10 mouse cellular contexts compared by ENCODE assay signal in genomic region chr17:57219884-57220207, GRCm38 (mm10). TPM values are rescaled to one million over a fixed set of nuclear protein-coding genes. Genes with fewer than 3 reads are reported as not detected.
DNase-seq lines count a peak whose midpoint lies in the region; ATAC-seq and TF ChIP-seq lines count a peak whose summit lies in the region.
"Had no signal": no experiment of that assay in that cellular context is flagged by ENCODE, and none has a peak within 500 bp of the region (broad histone marks: within the 10 kb centered on the region; RNA-seq: fewer than 3 reads in every experiment).

No protein-coding gene starts in this region.

- no peak overlapping the region for H3K4me2 ChIP-seq in hindbrain, embryonic 11.5 days (replicated peaks; ENCODE audit: low read depth, low read length)
- H3K4me2 ChIP-seq in hindbrain, embryonic 14.5 days (replicated peaks): no peak overlapping the region
- 0 out of 2 replicates have a peak overlapping the region, but pooled peaks have one; percentile 5 for H3K4me2 ChIP-seq in liver, embryonic 11.5 days
- no peak overlapping the region for H3K4me2 ChIP-seq in stomach, postnatal 0 days (replicated peaks; ENCODE audit: low read depth)
- H3K4me2 ChIP-seq: liver, embryonic 13.5 days; stomach, embryonic 15.5 days had no signal

- no peak for TF ChIP-seq POLR2A in ES-Bruce4 (IDR thresholded peaks at IDR 0.05; ENCODE audit: insufficient read depth, low read length)

- no peaks in the 10 kb centered on the region for H3K27me3 ChIP-seq in hindbrain, embryonic 11.5 days (ENCODE audit: control insufficient read depth, insufficient read depth, low read length)
- no peaks in the 10 kb centered on the region for H3K27me3 ChIP-seq in hindbrain, embryonic 14.5 days (ENCODE audit: control insufficient read depth, insufficient read depth, low read length)
- H3K27me3 ChIP-seq in ES-Bruce4 (ENCODE audit: control insufficient read depth, insufficient read depth, low read length, poor library complexity, severe bottlenecking): no peaks in the 10 kb centered on the region
- 0 out of 2 replicates have a peak, but pooled peaks cover 3% of the 10 kb centered on the region for H3K27me3 ChIP-seq in liver, embryonic 11.5 days (replicated peaks; ENCODE audit: control insufficient read depth, insufficient read depth, low read length)
- H3K27me3 ChIP-seq in stomach, postnatal 0 days (ENCODE audit: control insufficient read depth, insufficient read depth, low read length): no peaks in the 10 kb centered on the region
- H3K27me3 ChIP-seq: stomach, embryonic 15.5 days had no signal

- no peak overlapping the region for H3K4me3 ChIP-seq in hindbrain, embryonic 11.5 days (ENCODE audit: low read depth, low read length)
- H3K4me3 ChIP-seq in hindbrain, embryonic 14.5 days (replicated peaks; ENCODE audit: low read length): no peak overlapping the region
- no peak overlapping the region for H3K4me3 ChIP-seq in ES-Bruce4 (ENCODE audit: low read depth, low read length)
- H3K4me3 ChIP-seq in liver, embryonic 11.5 days (ENCODE audit: low read depth, low read length): no peak overlapping the region
- H3K4me3 ChIP-seq in stomach, postnatal 0 days (ENCODE audit: low read depth, low read length): no peak overlapping the region
- H3K4me3 ChIP-seq: liver, embryonic 13.5 days; stomach, embryonic 15.5 days had no signal

- H3K4me1 ChIP-seq in hindbrain, embryonic 11.5 days (replicated peaks; ENCODE audit: control insufficient read depth, insufficient read depth, low read length): no peaks in the 10 kb centered on the region
- no peaks in the 10 kb centered on the region for H3K4me1 ChIP-seq in hindbrain, embryonic 14.5 days (replicated peaks; ENCODE audit: control insufficient read depth, insufficient read depth, low read length)
- H3K4me1 ChIP-seq in ES-Bruce4 (ENCODE audit: control insufficient read depth, insufficient read depth, low read length): no peaks in the 10 kb centered on the region
- H3K4me1 ChIP-seq in liver, embryonic 11.5 days (replicated peaks; ENCODE audit: control insufficient read depth, insufficient read depth, low read length): no peaks in the 10 kb centered on the region
- H3K4me1 ChIP-seq in stomach, postnatal 0 days (replicated peaks; ENCODE audit: control insufficient read depth, insufficient read depth): no peaks in the 10 kb centered on the region
- H3K4me1 ChIP-seq: stomach, embryonic 15.5 days had no signal

- peak; percentile 41 for DNase-seq in hindbrain, embryonic 11.5 days (ENCODE audit: low spot score)
- DNase-seq in hindbrain, embryonic 14.5 days (ENCODE audit: low spot score): no peak
- DNase-seq in c-Kit-positive CD71-negative TER-119-negative erythroid progenitor cells, embryonic 14.5 days (ENCODE audit: low read depth): peak; percentile 37
- no peak for DNase-seq in liver, embryonic 11.5 days (ENCODE audit: low spot score)
- DNase-seq in stomach, postnatal 0 days (ENCODE audit: low spot score): no peak
- no peak for DNase-seq in cerebellum, adult 9-10 months

- H3K36me3 ChIP-seq in hindbrain, embryonic 11.5 days (ENCODE audit: control insufficient read depth, insufficient read depth, low read length): no peaks in the 10 kb centered on the region
- H3K36me3 ChIP-seq in hindbrain, embryonic 14.5 days (replicated peaks; ENCODE audit: control insufficient read depth, insufficient read depth): no peaks in the 10 kb centered on the region
- H3K36me3 ChIP-seq in ES-Bruce4 (ENCODE audit: control insufficient read depth, insufficient read depth, low read length, poor library complexity, severe bottlenecking): no peaks in the 10 kb centered on the region
- H3K36me3 ChIP-seq in liver, embryonic 11.5 days (ENCODE audit: control insufficient read depth, insufficient read depth, low read length): no peaks in the 10 kb centered on the region
- H3K36me3 ChIP-seq in stomach, postnatal 0 days (ENCODE audit: control insufficient read depth, insufficient read depth, low read length): no peaks in the 10 kb centered on the region
- H3K36me3 ChIP-seq: stomach, embryonic 15.5 days had no signal

- no peak overlapping the region for H3K9ac ChIP-seq in hindbrain, embryonic 11.5 days (ENCODE audit: low read depth, low read length)
- H3K9ac ChIP-seq in hindbrain, embryonic 14.5 days: no peak overlapping the region
- no peak overlapping the region for H3K9ac ChIP-seq in ES-Bruce4 (ENCODE audit: low read depth, poor library complexity, severe bottlenecking)
- H3K9ac ChIP-seq in liver, embryonic 11.5 days (ENCODE audit: low read depth, low read length): no peak overlapping the region
- no peak overlapping the region for H3K9ac ChIP-seq in stomach, postnatal 0 days (ENCODE audit: low read length)
- H3K9ac ChIP-seq: liver, embryonic 13.5 days; stomach, embryonic 15.5 days had no signal

- TF ChIP-seq EP300 in ES-Bruce4 (IDR thresholded peaks at IDR 0.05; ENCODE audit: insufficient read depth, low read depth, low read length): no peak
- no peak for TF ChIP-seq EP300 in stomach, postnatal 0 days (optimal IDR thresholded peaks at IDR 0.05)

- ATAC-seq in hindbrain, embryonic 11.5 days (ENCODE audit: low FRiP score): peak; percentile 3; the same call in 1 of the 2 replicates
- no peak for ATAC-seq in hindbrain, embryonic 14.5 days (ENCODE audit: low FRiP score)
- ATAC-seq in liver, embryonic 11.5 days (replicated peaks; ENCODE audit: low FRiP score): no peak
- ATAC-seq in stomach, postnatal 0 days (ENCODE audit: low FRiP score, low TSS enrichment): no peak
- no peak for ATAC-seq in monocyte, adult 5-6 weeks (replicated peaks; ENCODE audit: insufficient number of reproducible peaks, low FRiP score, low TSS enrichment, poor library complexity, severe bottlenecking)

- H3K27ac ChIP-seq in hindbrain, embryonic 11.5 days (ENCODE audit: low read depth, low read length): no peak overlapping the region
- no peak overlapping the region for H3K27ac ChIP-seq in hindbrain, embryonic 14.5 days
- H3K27ac ChIP-seq in ES-Bruce4 (ENCODE audit: insufficient read depth, low read length): no peak overlapping the region
- H3K27ac ChIP-seq in liver, embryonic 11.5 days (ENCODE audit: low read depth, low read length): no peak overlapping the region
- no peak overlapping the region for H3K27ac ChIP-seq in stomach, postnatal 0 days (replicated peaks)
- H3K27ac ChIP-seq: liver, embryonic 13.5 days; stomach, embryonic 15.5 days had no signal

- WGBS in hindbrain, embryonic 11.5 days: 25% methylated on average over 3 of the region's 3 CpGs
- 21% methylated on average over 3 of the region's 3 CpGs for WGBS in hindbrain, embryonic 14.5 days
- WGBS in liver, embryonic 11.5 days: 24% methylated on average over 3 of the region's 3 CpGs
- 15% methylated on average over 3 of the region's 3 CpGs for WGBS in stomach, postnatal 0 days

- peak; percentile 29 for TF ChIP-seq CTCF in ES-Bruce4 (IDR thresholded peaks at IDR 0.05; ENCODE audit: low read depth, low read length)
- peak; percentile 74 for TF ChIP-seq CTCF in stomach, postnatal 0 days (IDR thresholded peaks at IDR 0.05; ENCODE audit: low read depth)

- no peaks in the 10 kb centered on the region for H3K9me3 ChIP-seq in hindbrain, embryonic 11.5 days (ENCODE audit: control insufficient read depth, low read length)
- no peaks in the 10 kb centered on the region for H3K9me3 ChIP-seq in hindbrain, embryonic 14.5 days (ENCODE audit: control insufficient read depth, low read length)
- no peaks in the 10 kb centered on the region for H3K9me3 ChIP-seq in ES-Bruce4 (replicated peaks; ENCODE audit: control insufficient read depth, insufficient read depth, low read length, poor library complexity, severe bottlenecking)
- no peaks in the 10 kb centered on the region for H3K9me3 ChIP-seq in liver, embryonic 11.5 days (ENCODE audit: control insufficient read depth, low read length)
- no peaks in the 10 kb centered on the region for H3K9me3 ChIP-seq in stomach, postnatal 0 days (ENCODE audit: control insufficient read depth, low read length)
- H3K9me3 ChIP-seq: liver, embryonic 13.5 days; stomach, embryonic 15.5 days had no signal

RNA-seq across cellular contexts. Expression of gene C3, which starts 8.1 kb away (rescaled TPM):
- polyA plus RNA-seq in hindbrain, embryonic 11.5 days (2014; fragmentation: Nextera tagmentation; extraction: Ambion mirVana): 0.36 and 0.82 TPM in 2 replicates
- polyA plus RNA-seq in hindbrain, embryonic 14.5 days (2014; fragmentation: Nextera tagmentation; extraction: Ambion mirVana): 2.0 and 2.7 TPM in 2 replicates
- 0.94 TPM in 1 of 2 replicates, not detected in the other for polyA plus RNA-seq in ES-Bruce4 (2011; ENCODE audit: insufficient read depth, insufficient read length, low read depth, missing spikeins)
- polyA plus RNA-seq in liver, embryonic 11.5 days (2014; fragmentation: Nextera tagmentation; extraction: Ambion mirVana): 71.7 and 82.8 TPM in 2 replicates
- 9.3 and 9.8 TPM in 2 replicates for polyA plus RNA-seq in stomach, postnatal 0 days (2015; fragmentation: Nextera tagmentation; extraction: Ambion mirVana)
- total RNA-seq in monocyte, adult 5-6 weeks (2017): 96.6 to 152 TPM (median 129 TPM) in 3 replicates

RNA-seq across cellular contexts. Expression of gene Tnfsf14, which starts 25.9 kb away (rescaled TPM):
- 0.09 TPM in 1 of 2 replicates, not detected in the other for polyA plus RNA-seq in hindbrain, embryonic 11.5 days (2014; fragmentation: Nextera tagmentation; extraction: Ambion mirVana)
- polyA plus RNA-seq in hindbrain, embryonic 14.5 days (2014; fragmentation: Nextera tagmentation; extraction: Ambion mirVana): 0.13 TPM in 1 of 2 replicates, not detected in the other
- polyA plus RNA-seq in ES-Bruce4 (2011; ENCODE audit: insufficient read depth, insufficient read length, low read depth, missing spikeins): not detected in 2 replicates
- polyA plus RNA-seq in liver, embryonic 11.5 days (2014; fragmentation: Nextera tagmentation; extraction: Ambion mirVana): 0.73 and 1.2 TPM in 2 replicates
- 0.05 TPM in 1 of 2 replicates, not detected in the other for polyA plus RNA-seq in stomach, postnatal 0 days (2015; fragmentation: Nextera tagmentation; extraction: Ambion mirVana)
- total RNA-seq in monocyte, adult 5-6 weeks (2017): 9.5 to 16.2 TPM (median 10.5 TPM) in 3 replicates

RNA-seq across cellular contexts. Expression of gene Gpr108, which starts 28.4 kb away (rescaled TPM):
- 23.5 and 23.9 TPM in 2 replicates for polyA plus RNA-seq in hindbrain, embryonic 11.5 days (2014; fragmentation: Nextera tagmentation; extraction: Ambion mirVana)
- 22.1 and 24.3 TPM in 2 replicates for polyA plus RNA-seq in hindbrain, embryonic 14.5 days (2014; fragmentation: Nextera tagmentation; extraction: Ambion mirVana)
- polyA plus RNA-seq in ES-Bruce4 (2011; ENCODE audit: insufficient read depth, insufficient read length, low read depth, missing spikeins): 13.1 and 14.2 TPM in 2 replicates
- 26.5 and 30.7 TPM in 2 replicates for polyA plus RNA-seq in liver, embryonic 11.5 days (2014; fragmentation: Nextera tagmentation; extraction: Ambion mirVana)
- 48.0 and 52.4 TPM in 2 replicates for polyA plus RNA-seq in stomach, postnatal 0 days (2015; fragmentation: Nextera tagmentation; extraction: Ambion mirVana)
- 27.2 to 32.8 TPM (median 27.8 TPM) in 3 replicates for total RNA-seq in monocyte, adult 5-6 weeks (2017)

RNA-seq across cellular contexts. Expression of gene Trip10, which starts 29.4 kb away (rescaled TPM):
- 21.8 and 21.9 TPM in 2 replicates for polyA plus RNA-seq in hindbrain, embryonic 11.5 days (2014; fragmentation: Nextera tagmentation; extraction: Ambion mirVana)
- 9.5 and 10.1 TPM in 2 replicates for polyA plus RNA-seq in hindbrain, embryonic 14.5 days (2014; fragmentation: Nextera tagmentation; extraction: Ambion mirVana)
- 59.0 and 61.1 TPM in 2 replicates for polyA plus RNA-seq in ES-Bruce4 (2011; ENCODE audit: insufficient read depth, insufficient read length, low read depth, missing spikeins)
- 25.5 and 25.9 TPM in 2 replicates for polyA plus RNA-seq in liver, embryonic 11.5 days (2014; fragmentation: Nextera tagmentation; extraction: Ambion mirVana)
- polyA plus RNA-seq in stomach, postnatal 0 days (2015; fragmentation: Nextera tagmentation; extraction: Ambion mirVana): 27.5 and 29.9 TPM in 2 replicates
- total RNA-seq in monocyte, adult 5-6 weeks (2017): 4.5 to 10.8 TPM (median 9.2 TPM) in 3 replicates

RNA-seq across cellular contexts. Expression of gene Vav1, which starts 59.1 kb away (rescaled TPM):
- 2.5 and 2.6 TPM in 2 replicates for polyA plus RNA-seq in hindbrain, embryonic 11.5 days (2014; fragmentation: Nextera tagmentation; extraction: Ambion mirVana)
- polyA plus RNA-seq in hindbrain, embryonic 14.5 days (2014; fragmentation: Nextera tagmentation; extraction: Ambion mirVana): 1.7 TPM in 2 replicates
- polyA plus RNA-seq in ES-Bruce4 (2011; ENCODE audit: insufficient read depth, insufficient read length, low read depth, missing spikeins): not detected in 2 replicates
- 18.7 and 20.6 TPM in 2 replicates for polyA plus RNA-seq in liver, embryonic 11.5 days (2014; fragmentation: Nextera tagmentation; extraction: Ambion mirVana)
- polyA plus RNA-seq in stomach, postnatal 0 days (2015; fragmentation: Nextera tagmentation; extraction: Ambion mirVana): 1.4 and 1.6 TPM in 2 replicates
- total RNA-seq in monocyte, adult 5-6 weeks (2017): 267 to 324 TPM (median 306 TPM) in 3 replicates

Comparison
In these comparisons a context has a peak if more than half of its experiments do, and no peak if none do; other contexts are left out.
1. DNase-seq: peak in hindbrain, embryonic 11.5 days (single experiment) and c-Kit-positive CD71-negative TER-119-negative erythroid progenitor cells, embryonic 14.5 days (single experiment); none in hindbrain, embryonic 14.5 days (single experiment), liver, embryonic 11.5 days (single experiment), stomach, postnatal 0 days (single experiment) and cerebellum, adult 9-10 months (single experiment).